Mouse (Mus musculus): ENCODE results near the gene Rheb.

- TF ChIP-seq CTCF (IDR thresholded peaks at IDR 0.05; ENCODE audit: control insufficient read depth, insufficient read depth, insufficient replicate concordance, low read depth, low read length) (no peak), POLR2A (IDR thresholded peaks at IDR 0.05; ENCODE audit: control insufficient read depth, low read depth, low read length) (no peak)
Observed at GRCm38 (mm10) chr5:24860635-24861448, 18.4 kb upstream of the Rheb start.
